Mouse (Mus musculus) kidney, postnatal 0 days (tissue): ENCODE results near the gene Lrrfip1. TPM values are rescaled to one million over a fixed set of nuclear protein-coding genes. Genes with fewer than 3 reads are reported as not detected.

ENCODE experiments used
- ATAC-seq: fragments of 200-750 bp; cut with Nextera tagmentation; replicated peaks from 2 replicates; pipeline ENCODE4 v1.8.0; 2017; ENCODE audit warnings: low read depth, moderate number of reproducible peaks, moderate TSS enrichment, moderate library complexity; ENCODE audit not compliant: low FRiP score
- DNase-seq: peaks from one replicate; pipeline ENCODE4 v3.0.0-alpha.2; 2016; ENCODE audit warnings: low spot score
- H3K27ac ChIP-seq: fragments of 300-500 bp; sonication (generic); 2 replicates; pipeline ENCODE4 v1.5.1; 2014; ENCODE audit warnings: mild to moderate bottlenecking
- H3K27me3 ChIP-seq: fragments of 300-500 bp; sonication (generic); 2 replicates; pipeline ENCODE4 v1.6.1; 2014; ENCODE audit warnings: low read length, mixed read lengths; ENCODE audit not compliant: insufficient read depth
- H3K36me3 ChIP-seq: fragments of 300-500 bp; sonication (generic); 2 replicates; pipeline ENCODE4 v1.6.1; 2014; ENCODE audit warnings: low read length, mixed read lengths; ENCODE audit not compliant: insufficient read depth
- H3K4me1 ChIP-seq: fragments of 300-500 bp; sonication (generic); replicated peaks from 2 replicates; pipeline ENCODE4 v1.6.1; 2014; ENCODE audit warnings: antibody characterized with exemption, low read length, mixed read lengths; ENCODE audit not compliant: insufficient read depth
- H3K4me2 ChIP-seq: fragments of 300-500 bp; sonication (generic); 2 replicates; pipeline ENCODE4 v1.6.1; 2014; ENCODE audit warnings: mild to moderate bottlenecking, low read length, moderate library complexity, mixed read lengths
- H3K4me3 ChIP-seq: fragments of 300-500 bp; sonication (generic); replicated peaks from 2 replicates; pipeline ENCODE4 v1.5.1; 2014; ENCODE audit warnings: low read depth, low read length
- H3K9ac ChIP-seq: fragments of 300-500 bp; sonication (generic); 2 replicates; pipeline ENCODE4 v1.6.1; 2014; ENCODE audit warnings: low read depth, low read length
- H3K9me3 ChIP-seq: fragments of 300-500 bp; sonication (generic); replicated peaks from 2 replicates; pipeline ENCODE4 v1.6.1; 2016; ENCODE audit warnings: low read length, inconsistent platforms, mixed read lengths
- CTCF ChIP-seq: IDR thresholded peaks from 2 replicates; pipeline ENCODE4 v1.5.1; 2016; ENCODE audit warnings: antibody characterized with exemption, low read depth, mild to moderate bottlenecking, moderate library complexity
- WGBS: fragments of 180-500 bp; shearing (Covaris S2); extraction: QIAGEN DNeasy Blood & Tissue Kit; methylation state at CpG from one replicate; pipeline ENCODE4 v1.1.7; 2014; 5-methylcytosine and 5-hydroxymethylcytosine counted together
- polyA plus RNA-seq: library from polyadenylated mRNA; unstranded; fragments of >200 nt; fragmentation: Nextera tagmentation; extraction: Ambion mirVana; gene quantifications from 2 replicates; pipeline ENCODE4 v1.2.1, GENCODE M21; 2015

The Lrrfip1 gene
- polyA plus RNA-seq, 1 experiment from 2014 or later = 46.3 TPM

DNA sequence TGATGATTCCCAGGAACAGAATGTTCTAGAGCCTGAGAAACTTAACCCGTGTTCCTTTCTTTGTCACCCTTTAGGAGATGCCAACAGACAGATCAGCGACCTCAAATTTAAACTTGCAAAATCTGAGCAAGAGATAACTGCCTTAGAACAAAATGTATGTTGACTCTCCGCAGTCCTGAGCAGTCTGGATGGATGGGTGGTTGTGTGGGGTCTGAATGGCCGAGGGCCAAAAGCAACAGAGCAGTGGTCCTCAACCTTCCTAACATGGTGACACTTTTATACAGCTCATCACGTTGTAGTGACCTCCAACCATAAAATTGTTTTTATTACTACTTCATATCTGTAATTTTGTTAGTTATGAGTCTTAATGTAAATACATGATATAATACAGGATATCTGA, 124.5 kb downstream of the Lrrfip1 start:
- no peak overlapping the region for H3K4me2 ChIP-seq
- TF ChIP-seq CTCF = no peak
- no peak overlapping the region for H3K4me3 ChIP-seq
- H3K4me1 ChIP-seq = no peaks in the 10 kb centered on the region
- WGBS = 69% methylated on average over 5 of the region's 5 CpGs
- H3K9ac ChIP-seq = no peak overlapping the region
- H3K36me3 ChIP-seq = peaks cover 17% of the 10 kb centered on the region; the same call in 1 of the 2 replicates
- H3K9me3 ChIP-seq = no peaks in the 10 kb centered on the region
- peak; percentile 41 for DNase-seq
- ATAC-seq = 0 out of 2 replicates have a peak, but pooled peaks have one; percentile 53
- H3K27ac ChIP-seq = no peak overlapping the region
- no peaks in the 10 kb centered on the region for H3K27me3 ChIP-seq

DNA sequence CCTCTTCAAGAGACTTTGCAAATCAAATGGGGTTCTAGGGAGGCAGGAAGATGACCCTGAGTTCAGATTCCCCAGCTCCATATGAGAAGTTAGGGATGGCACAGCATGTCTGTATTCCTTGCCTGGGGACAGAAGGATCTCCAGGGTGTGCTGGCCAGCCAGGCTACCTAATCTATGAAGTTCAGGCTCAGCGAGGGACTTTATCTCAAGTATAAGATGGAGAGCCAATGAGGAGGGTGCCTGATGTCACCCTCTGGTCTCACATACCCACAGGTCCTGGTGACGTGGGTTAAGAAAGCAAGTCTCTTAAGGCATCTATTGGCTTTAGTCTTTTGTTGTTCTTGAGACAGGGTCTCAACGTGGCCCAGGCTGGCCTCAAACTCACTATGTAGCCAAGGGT, 124.9 kb downstream of the Lrrfip1 start:
- no peak for TF ChIP-seq CTCF
- peaks cover 21% of the 10 kb centered on the region; the same call in 1 of the 2 replicates for H3K36me3 ChIP-seq
- no peak overlapping the region for H3K27ac ChIP-seq
- no peaks in the 10 kb centered on the region for H3K4me1 ChIP-seq
- no peak for ATAC-seq
- H3K4me3 ChIP-seq = no peak overlapping the region
- no peaks in the 10 kb centered on the region for H3K9me3 ChIP-seq
- WGBS = 90% methylated on average over 3 of the region's 3 CpGs
- no peak overlapping the region for H3K9ac ChIP-seq
- no peak overlapping the region for H3K4me2 ChIP-seq
- no peaks in the 10 kb centered on the region for H3K27me3 ChIP-seq
- DNase-seq = no peak

DNA sequence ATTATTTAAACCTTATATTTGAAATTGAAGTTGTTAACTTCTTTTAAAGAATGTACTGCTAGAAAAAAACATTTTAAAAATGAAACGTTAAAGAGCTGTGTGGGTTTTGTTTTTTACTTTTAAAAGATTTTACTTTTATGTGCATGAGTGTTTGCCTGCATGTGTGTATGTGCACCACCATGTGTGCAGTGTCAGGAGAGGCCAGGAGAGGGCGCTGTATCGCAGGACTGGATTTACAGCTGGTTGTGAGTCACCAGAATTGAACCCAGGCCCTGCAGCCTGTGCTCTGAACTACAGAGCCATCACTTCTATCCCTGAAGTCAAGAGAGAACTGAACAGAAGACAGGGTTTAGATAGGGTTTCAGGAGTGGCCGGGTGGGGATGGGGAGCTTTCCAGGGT, 130.3 kb downstream of the Lrrfip1 start:
- Histone ChIP-seq H3K9me3 (no peaks in the 10 kb centered on the region), H3K4me1 (no peaks in the 10 kb centered on the region), H3K4me2 (no peak overlapping the region), H3K36me3 (peaks cover 16% of the 10 kb centered on the region; the same call in 1 of the 2 replicates), H3K9ac (no peak overlapping the region), H3K4me3 (no peak overlapping the region), H3K27me3 (no peaks in the 10 kb centered on the region), H3K27ac (no peak overlapping the region)
- DNase-seq (no peak), ATAC-seq (no peak)
- 92% methylated on average over 4 of the region's 4 CpGs for WGBS
- peak; percentile 4; the same call in 1 of the 2 replicates for TF ChIP-seq CTCF

DNA sequence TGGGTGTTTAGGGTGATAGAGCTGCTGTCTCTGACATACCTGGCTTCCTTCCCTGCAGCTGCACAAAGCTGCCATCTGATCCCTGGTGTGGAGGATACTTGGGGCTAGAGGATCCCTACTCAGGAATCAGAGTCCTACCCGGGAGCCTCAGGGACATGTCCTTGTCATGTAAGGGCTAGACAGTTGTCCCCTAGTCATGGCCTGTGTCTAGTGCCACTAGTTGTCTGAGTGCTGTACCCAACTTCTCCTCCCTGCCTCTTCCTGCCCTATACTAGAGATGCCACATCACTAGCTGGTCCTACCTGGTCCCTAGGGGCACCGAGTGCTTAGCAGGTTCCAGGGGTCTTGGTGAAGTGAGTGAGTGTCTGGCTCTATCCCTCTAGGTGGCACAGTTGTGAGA, 138.5 kb downstream of the Lrrfip1 start:
- Histone ChIP-seq H3K9me3 (no peaks in the 10 kb centered on the region), H3K27me3 (no peaks in the 10 kb centered on the region), H3K36me3 (no peaks in the 10 kb centered on the region), H3K4me3 (no peak overlapping the region), H3K27ac (no peak overlapping the region), H3K4me2 (no peak overlapping the region), H3K9ac (no peak overlapping the region), H3K4me1 (no peaks in the 10 kb centered on the region)
- no peak for DNase-seq
- WGBS = 78% methylated on average over 2 of the region's 2 CpGs
- no peak for ATAC-seq
- no peak for TF ChIP-seq CTCF

DNA sequence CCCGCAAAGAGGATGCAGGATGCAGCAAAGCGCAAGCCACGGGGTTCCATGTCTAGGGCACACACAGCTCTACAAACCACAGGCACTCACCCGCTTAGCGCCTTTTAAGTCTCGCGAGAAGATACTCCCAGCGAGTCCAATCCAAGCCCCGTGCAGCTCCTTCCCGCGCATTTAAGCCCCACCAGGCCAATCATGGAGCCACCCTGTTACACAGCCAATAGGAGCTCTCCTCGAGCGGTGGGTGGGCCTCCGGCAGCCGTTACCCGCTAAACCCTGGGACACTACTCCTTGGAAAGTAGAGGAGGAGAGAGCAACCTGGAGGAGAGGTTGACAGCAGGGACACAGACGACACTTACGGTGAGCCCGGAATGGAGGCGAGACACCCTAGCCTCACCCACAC, 146.3 kb downstream of the Lrrfip1 start, which contains the start of gene Rbm44:
Rbm44 (plus strand) TSS at position 277 of the 400 bp plus-strand sequence.
- H3K27ac ChIP-seq = no peak within 1 kb of the TSS
- no peak within 1 kb of the TSS for H3K4me3 ChIP-seq
- WGBS = 78% methylated on average over 20 of the region's 20 CpGs
- no peaks in the 10 kb centered on the region for H3K4me1 ChIP-seq
- no peaks in the 10 kb centered on the region for H3K9me3 ChIP-seq
- H3K9ac ChIP-seq = no peak within 1 kb of the TSS
- ATAC-seq (no peak), DNase-seq (no peak)
- no peaks in the 10 kb centered on the region for H3K27me3 ChIP-seq
- no peak for TF ChIP-seq CTCF
- no peak within 1 kb of the TSS for H3K4me2 ChIP-seq
- H3K36me3 ChIP-seq = no peaks in the 10 kb centered on the region

DNA sequence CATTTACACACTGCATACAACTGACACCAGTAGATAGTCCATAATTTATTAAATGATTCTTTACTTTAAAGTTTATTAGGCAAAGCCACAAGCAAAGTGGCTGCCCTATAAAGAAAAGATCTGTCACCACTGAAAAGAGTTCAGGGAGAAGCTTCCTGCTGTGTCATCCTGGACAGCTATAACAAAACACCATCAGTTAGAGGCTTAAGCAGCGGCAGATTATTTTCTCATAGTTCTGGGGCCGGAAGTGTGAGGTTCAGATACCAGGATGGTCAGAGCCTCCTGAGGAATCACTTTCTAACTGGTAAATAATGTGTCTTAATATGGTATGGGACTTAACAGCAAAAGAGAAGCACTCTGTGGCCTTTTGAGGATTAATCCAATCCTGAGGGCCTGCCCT, 153.0 kb downstream of the Lrrfip1 start:
- ATAC-seq = no peak
- DNase-seq = no peak

DNA sequence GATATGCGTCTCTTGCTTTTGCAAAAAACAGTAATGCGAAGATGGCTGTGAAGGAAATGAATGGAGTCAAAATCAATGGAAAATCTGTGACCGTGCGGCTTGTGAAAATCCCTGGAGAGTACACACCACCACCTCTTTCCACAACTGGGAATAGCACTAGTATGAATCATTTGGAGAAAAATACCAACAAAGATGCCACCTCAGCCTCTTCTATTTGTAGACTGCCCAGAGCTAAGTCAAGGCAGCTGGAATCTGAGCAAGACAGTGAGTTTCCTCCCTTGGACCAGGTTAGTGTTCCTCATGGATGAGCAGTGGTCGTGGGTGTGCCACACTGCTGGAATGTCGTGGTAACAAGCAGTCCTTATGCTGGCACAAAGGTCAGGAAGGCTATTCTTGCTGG, 168.3 kb downstream of the Lrrfip1 start:
- no peak overlapping the region for H3K4me2 ChIP-seq
- H3K4me3 ChIP-seq = no peak overlapping the region
- H3K27ac ChIP-seq = no peak overlapping the region
- no peak overlapping the region for H3K9ac ChIP-seq
- WGBS = 67% methylated on average over 6 of the region's 6 CpGs
- H3K9me3 ChIP-seq = no peaks in the 10 kb centered on the region
- H3K36me3 ChIP-seq = no peaks in the 10 kb centered on the region
- no peaks in the 10 kb centered on the region for H3K27me3 ChIP-seq
- TF ChIP-seq CTCF = no peak
- H3K4me1 ChIP-seq = no peaks in the 10 kb centered on the region
- ATAC-seq (no peak), DNase-seq (no peak)

More for the DNA sequence above, 153.0 kb downstream of the Lrrfip1 start:
- H3K9me3 ChIP-seq = no peaks in the 10 kb centered on the region
- no peaks in the 10 kb centered on the region for H3K27me3 ChIP-seq
- no peak overlapping the region for H3K27ac ChIP-seq
- 67% methylated on average over 2 of the region's 2 CpGs for WGBS
- no peak for TF ChIP-seq CTCF
- H3K4me3 ChIP-seq = no peak overlapping the region
- H3K4me2 ChIP-seq = no peak overlapping the region
- no peaks in the 10 kb centered on the region for H3K36me3 ChIP-seq
- H3K9ac ChIP-seq = no peak overlapping the region
- no peaks in the 10 kb centered on the region for H3K4me1 ChIP-seq
